Mouse (Mus musculus) E14TG2a.4 (cell line): ENCODE data around the gene Hid1.

Experiments
- H3K27me3 ChIP-seq: 2 replicates; pipeline ENCODE4 v1.6.1; 2014; ENCODE audit warnings: low read length, control low read depth; ENCODE audit not compliant: insufficient read depth
- H3K36me3 ChIP-seq: 2 replicates; pipeline ENCODE4 v1.6.1; 2014; ENCODE audit warnings: low read length, control low read depth; ENCODE audit not compliant: insufficient read depth
- H3K4me1 ChIP-seq: replicated peaks from 2 replicates; pipeline ENCODE4 v1.6.1; 2014; ENCODE audit warnings: low read depth, low read length, control low read depth
- H3K4me3 ChIP-seq: replicated peaks from 2 replicates; pipeline ENCODE4 v1.5.1; 2014; ENCODE audit warnings: mild to moderate bottlenecking, low read length
- H3K9me3 ChIP-seq: 2 replicates; pipeline ENCODE4 v1.6.1; 2014; ENCODE audit warnings: low read length, control low read depth
- CTCF ChIP-seq: conservative IDR thresholded peaks from 2 replicates; pipeline ENCODE4 v1.5.1; 2014; ENCODE audit warnings: low read length
- NANOG ChIP-seq: IDR thresholded peaks from 2 replicates; pipeline ENCODE4 v1.6.1; 2014; ENCODE audit warnings: borderline replicate concordance, low read length, mixed read lengths
- POU5F1 ChIP-seq: IDR thresholded peaks from 2 replicates; pipeline ENCODE4 v1.6.1; 2014; ENCODE audit warnings: low read length, borderline replicate concordance

The Hid1 gene

DNA sequence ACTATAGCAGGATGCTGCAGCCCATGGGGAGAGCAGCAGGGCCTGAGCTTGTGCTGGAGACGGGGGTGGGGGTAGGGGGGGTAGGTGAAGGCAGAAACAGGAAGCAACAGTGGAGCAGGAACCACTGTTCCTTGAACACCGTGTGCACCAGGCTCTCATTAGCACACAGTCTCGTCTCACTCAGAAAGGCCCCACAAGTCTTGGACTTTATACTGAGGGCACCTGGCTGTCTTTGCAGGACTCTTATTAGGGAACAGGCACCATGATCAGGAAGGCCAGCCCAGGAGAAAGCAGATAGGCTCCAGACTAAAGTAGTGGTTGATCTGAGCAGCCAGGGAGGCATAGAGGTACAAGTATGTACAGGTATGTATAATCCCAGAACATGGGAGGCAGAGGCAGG, 30.2 kb downstream of the Hid1 start:
- Histone ChIP-seq H3K9me3 (no peaks in the 10 kb centered on the region), H3K36me3 (no peaks in the 10 kb centered on the region), H3K4me3 (no peak overlapping the region), H3K4me1 (peaks cover 19% of the 10 kb centered on the region), H3K27me3 (peaks cover 84% of the 10 kb centered on the region)
- TF ChIP-seq POU5F1 (no peak), CTCF (no peak), NANOG (no peak)

DNA sequence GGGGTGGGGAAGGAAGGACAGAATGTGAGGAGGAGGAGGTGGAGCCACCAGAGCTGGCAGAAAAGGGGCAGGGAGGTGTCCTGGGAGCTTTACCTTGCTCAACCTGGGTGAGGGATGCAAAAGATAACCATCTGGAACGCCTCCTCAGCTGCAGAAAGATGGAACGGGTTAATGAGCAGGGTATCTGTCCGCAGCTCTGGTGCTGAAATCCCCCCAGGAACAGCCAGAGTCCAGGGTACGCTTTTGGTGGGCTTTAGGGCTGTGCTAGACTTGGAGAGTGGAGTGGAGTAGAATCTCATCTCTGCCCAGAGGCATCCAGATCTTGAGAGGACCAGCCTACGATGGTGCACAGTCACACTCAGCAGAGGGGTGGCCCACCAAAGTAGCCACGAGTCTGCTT, 31.4 kb downstream of the Hid1 start:
- H3K36me3 ChIP-seq: no peaks in the 10 kb centered on the region
- H3K27me3 ChIP-seq: peaks cover 92% of the 10 kb centered on the region
- no peak overlapping the region for H3K4me3 ChIP-seq
- H3K9me3 ChIP-seq: no peaks in the 10 kb centered on the region
- no peak for TF ChIP-seq CTCF
- TF ChIP-seq NANOG: no peak
- TF ChIP-seq POU5F1: no peak
- H3K4me1 ChIP-seq: peaks cover 19% of the 10 kb centered on the region

DNA sequence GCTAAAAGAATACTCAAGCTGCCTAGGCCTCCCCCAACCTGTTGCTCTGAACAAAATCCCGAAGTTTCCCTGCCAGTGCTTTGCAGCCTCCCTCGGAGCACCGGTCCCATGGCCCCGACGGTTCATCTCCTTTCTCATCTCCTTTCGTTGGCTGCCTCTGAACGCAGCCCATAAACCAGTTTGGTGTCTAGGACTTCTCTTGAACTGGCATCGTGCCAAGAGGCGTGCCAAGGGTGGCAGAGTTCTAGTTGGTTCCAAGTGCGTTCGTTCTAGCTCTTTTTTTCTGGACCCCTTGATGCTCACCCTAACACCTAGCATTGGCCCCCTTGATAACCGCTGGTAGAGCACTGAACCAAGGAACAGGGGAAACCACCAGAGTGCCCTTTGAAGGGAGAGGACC, 32.3 kb downstream of the Hid1 start:
- Histone ChIP-seq H3K4me1 (peaks cover 19% of the 10 kb centered on the region), H3K4me3 (no peak overlapping the region), H3K9me3 (no peaks in the 10 kb centered on the region), H3K36me3 (no peaks in the 10 kb centered on the region), H3K27me3 (peaks cover 90% of the 10 kb centered on the region)
- TF ChIP-seq POU5F1: no peak
- no peak for TF ChIP-seq NANOG
- TF ChIP-seq CTCF: no peak

DNA sequence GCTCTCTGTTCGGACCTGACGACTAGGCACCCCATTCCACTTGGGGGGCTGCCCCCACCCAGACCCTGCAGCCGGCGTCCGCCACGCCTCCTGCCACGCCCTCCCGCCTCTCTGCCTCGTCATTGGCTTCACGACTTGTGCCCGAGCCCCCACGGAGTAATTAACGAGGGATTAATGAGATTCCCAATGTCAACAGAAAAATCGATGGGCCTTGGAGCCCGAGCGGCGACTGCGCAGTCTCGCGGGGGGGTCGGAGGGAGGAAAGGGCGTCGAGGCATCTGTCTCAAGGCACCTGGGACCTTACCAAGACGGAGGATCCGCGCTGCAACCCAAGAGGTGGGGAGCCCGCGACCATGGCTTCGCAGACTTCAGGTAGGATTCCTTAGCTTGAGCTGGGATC, 33.0 kb downstream of the Hid1 start, which contains the start of gene Otop3:
TSS of gene Otop3 (plus strand) at position 201 of the 400 bp plus-strand sequence.
- Histone ChIP-seq H3K36me3 (no peaks in the 10 kb centered on the region), H3K27me3 (peaks cover 90% of the 10 kb centered on the region), H3K9me3 (no peaks in the 10 kb centered on the region), H3K4me1 (peaks cover 19% of the 10 kb centered on the region), H3K4me3 (peak within 1 kb of the TSS; percentile 32; the same call in 1 of the 2 replicates)
- TF ChIP-seq CTCF (no peak), POU5F1 (no peak), NANOG (no peak)

DNA sequence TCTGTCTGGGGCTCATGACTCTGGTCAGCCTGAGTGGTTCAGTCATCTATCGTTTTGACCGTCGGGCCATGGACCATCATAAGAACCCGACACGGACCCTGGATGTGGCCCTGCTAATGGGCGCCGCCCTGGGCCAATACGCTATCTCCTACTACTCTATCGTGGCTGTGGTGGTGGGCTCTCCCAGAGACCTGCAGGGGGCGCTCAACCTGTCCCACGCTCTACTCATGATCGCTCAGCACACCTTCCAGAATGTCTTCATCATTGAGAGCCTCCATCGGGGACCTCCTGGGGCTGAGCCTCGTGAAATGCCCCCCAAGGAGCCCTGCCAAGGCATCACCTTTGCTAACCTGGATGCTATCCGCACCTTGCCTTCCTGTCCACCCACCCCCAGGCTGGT, 38.2 kb downstream of the Hid1 start:
- peaks cover 20% of the 10 kb centered on the region for H3K4me1 ChIP-seq
- no peak overlapping the region for H3K4me3 ChIP-seq
- peaks cover 80% of the 10 kb centered on the region for H3K27me3 ChIP-seq
- TF ChIP-seq CTCF (peak; percentile 68), NANOG (no peak)
- no peaks in the 10 kb centered on the region for H3K36me3 ChIP-seq
- no peaks in the 10 kb centered on the region for H3K9me3 ChIP-seq

DNA sequence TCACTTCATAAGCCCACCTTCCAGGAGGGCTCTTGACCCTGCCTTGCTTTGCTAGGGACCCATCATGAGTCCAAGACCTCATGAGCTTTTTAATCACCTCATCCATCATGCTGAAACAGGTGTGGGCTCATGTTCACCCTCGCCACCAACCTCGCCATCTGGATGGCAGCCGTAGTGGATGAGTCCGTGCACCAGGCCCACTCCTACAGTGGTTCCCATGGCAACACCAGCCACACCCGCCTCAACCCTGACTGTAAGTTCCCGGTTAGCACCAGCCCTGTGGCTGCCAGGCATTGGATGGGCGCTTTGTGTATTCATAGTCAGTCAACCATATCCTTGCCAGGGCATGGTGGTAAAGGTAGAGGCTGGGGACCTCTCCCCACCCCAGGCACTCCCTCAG, 40.8 kb downstream of the Hid1 start:
- Histone ChIP-seq H3K4me3 (no peak overlapping the region), H3K4me1 (peaks cover 38% of the 10 kb centered on the region), H3K36me3 (no peaks in the 10 kb centered on the region), H3K9me3 (no peaks in the 10 kb centered on the region), H3K27me3 (peaks cover 80% of the 10 kb centered on the region)
- TF ChIP-seq POU5F1 (no peak), NANOG (no peak)

DNA sequence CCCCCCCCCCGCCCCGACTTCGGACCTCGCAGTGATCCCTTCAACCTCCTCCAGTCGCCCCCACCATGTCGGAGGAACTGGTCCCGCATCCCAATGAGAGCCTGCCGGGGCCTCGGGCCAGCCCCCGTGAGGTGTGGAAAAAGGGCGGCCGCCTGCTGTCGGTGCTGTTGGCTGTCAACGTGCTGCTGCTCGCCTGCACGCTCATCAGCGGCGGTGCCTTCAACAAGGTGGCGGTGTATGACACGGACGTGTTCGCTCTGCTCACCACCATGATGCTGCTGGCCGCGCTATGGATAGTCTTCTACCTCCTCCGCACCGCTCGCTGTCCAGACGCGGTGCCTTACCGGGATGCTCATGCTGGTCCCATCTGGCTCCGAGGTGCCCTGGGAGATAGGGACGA, 44.2 kb downstream of the Hid1 start:
- Histone ChIP-seq H3K4me3 (peak overlapping the region; percentile 60), H3K4me1 (peaks cover 59% of the 10 kb centered on the region), H3K27me3 (peaks cover 82% of the 10 kb centered on the region), H3K36me3 (no peaks in the 10 kb centered on the region), H3K9me3 (no peaks in the 10 kb centered on the region)
- TF ChIP-seq CTCF (no peak), NANOG (no peak), POU5F1 (no peak)

DNA sequence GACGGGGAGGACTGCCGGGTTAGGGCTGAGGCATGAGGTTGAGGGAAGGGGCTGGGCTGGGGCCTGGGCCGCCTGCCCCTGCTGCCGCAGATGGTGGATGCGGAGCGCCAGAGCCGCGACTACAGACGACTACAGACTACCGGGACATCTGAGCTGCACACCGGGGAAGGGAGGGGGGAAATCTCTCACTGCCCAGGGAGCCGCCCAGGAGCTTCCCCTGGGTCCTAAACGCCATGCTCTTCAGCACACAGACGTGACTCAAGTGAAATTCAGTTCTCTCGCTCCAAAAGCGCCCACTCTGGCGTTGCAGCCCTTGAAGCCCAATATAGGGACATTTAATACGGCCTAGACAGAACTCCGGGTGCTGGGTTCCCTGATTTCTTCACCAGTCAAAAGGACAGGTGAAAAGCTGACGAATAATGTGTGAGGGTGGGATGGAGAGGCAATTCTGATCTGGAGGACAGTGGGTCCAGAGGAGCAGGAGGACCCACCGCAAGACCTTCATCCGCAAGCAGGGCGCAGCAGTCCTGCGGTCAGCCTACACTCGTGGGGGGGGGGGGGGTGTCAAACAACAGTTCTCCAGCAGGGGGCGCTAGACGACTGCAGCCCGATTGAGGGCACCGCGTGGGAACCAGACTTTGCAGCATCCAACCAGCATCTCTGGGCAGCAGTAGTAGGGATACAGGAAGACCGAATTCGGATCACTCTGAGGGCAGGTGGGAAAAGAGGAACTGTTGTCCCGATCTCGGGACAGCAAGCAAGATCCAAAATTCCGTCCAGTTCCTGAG, 45.5 kb downstream of the Hid1 start, which contains the start of gene Ush1g:
TSS of gene Ush1g (minus strand) at position 136 of the 788 bp plus-strand sequence.
- Histone ChIP-seq H3K27me3 (peaks cover 83% of the 10 kb centered on the region), H3K4me1 (peaks cover 72% of the 10 kb centered on the region), H3K4me3 (peak within 1 kb of the TSS; percentile 60), H3K36me3 (no peaks in the 10 kb centered on the region), H3K9me3 (no peaks in the 10 kb centered on the region)
- TF ChIP-seq CTCF (peak; percentile 81), NANOG (no peak)
